Mouse (Mus musculus) lung, embryonic 14.5 days (tissue): ENCODE measurements at regions not wholly inside any gene's neighbourhood (a gene's known extent, or its start where the extent isn't known, plus 50 kb on each side); places are given as distances from the start of the nearest gene placed in this dataset.
"Not testable (repeated sequence)": the region's sequence is repeated elsewhere in the genome, so short reads cannot be mapped to it uniquely, and the experiment has no call there.

Experiments used
- ATAC-seq: fragments of 200-750 bp; cut with Nextera tagmentation; 2 replicates; pipeline ENCODE4 v1.8.0; 2017; ENCODE audit warnings: mild to moderate bottlenecking, moderate TSS enrichment, moderate library complexity; ENCODE audit not compliant: insufficient read depth
- DNase-seq: peaks from one replicate; pipeline ENCODE4 v3.0.0-alpha.2; 2015
- H3K27ac ChIP-seq: fragments of 300-500 bp; sonication (generic); 2 replicates; pipeline ENCODE4 v1.5.1; 2014; ENCODE audit warnings: low read depth, mild to moderate bottlenecking, moderate library complexity
- H3K27me3 ChIP-seq: fragments of 300-500 bp; sonication (generic); 2 replicates; pipeline ENCODE4 v1.6.1; 2014; ENCODE audit warnings: low read length, control low read depth; ENCODE audit not compliant: insufficient read depth
- H3K36me3 ChIP-seq: fragments of 300-500 bp; sonication (generic); 2 replicates; pipeline ENCODE4 v1.6.1; 2014; ENCODE audit warnings: control low read depth; ENCODE audit not compliant: insufficient read depth
- H3K4me1 ChIP-seq: fragments of 300-500 bp; sonication (generic); 2 replicates; pipeline ENCODE4 v1.6.1; 2014; ENCODE audit warnings: antibody characterized with exemption, control low read depth; ENCODE audit not compliant: insufficient read depth
- H3K4me2 ChIP-seq: fragments of 300-500 bp; sonication (generic); 2 replicates; pipeline ENCODE4 v1.6.1; 2014; ENCODE audit warnings: mild to moderate bottlenecking
- H3K4me3 ChIP-seq: fragments of 300-500 bp; sonication (generic); 2 replicates; pipeline ENCODE4 v1.5.1; 2014; ENCODE audit warnings: low read depth, low read length
- H3K9ac ChIP-seq: fragments of 300-500 bp; sonication (generic); 2 replicates; pipeline ENCODE4 v1.6.1; 2014
- H3K9me3 ChIP-seq: fragments of 300-500 bp; sonication (generic); 2 replicates; pipeline ENCODE4 v1.6.1; 2016; ENCODE audit warnings: low read depth, low read length, control low read depth
- CTCF ChIP-seq: IDR thresholded peaks from 2 replicates; pipeline ENCODE4 v1.5.1; 2016; ENCODE audit warnings: antibody characterized with exemption, low read depth
- WGBS: fragments of 180-500 bp; shearing (Covaris S2); extraction: QIAGEN DNeasy Blood & Tissue Kit; methylation state at CpG from one replicate; pipeline ENCODE4 v1.1.7; 2014; 5-methylcytosine and 5-hydroxymethylcytosine counted together

DNA sequence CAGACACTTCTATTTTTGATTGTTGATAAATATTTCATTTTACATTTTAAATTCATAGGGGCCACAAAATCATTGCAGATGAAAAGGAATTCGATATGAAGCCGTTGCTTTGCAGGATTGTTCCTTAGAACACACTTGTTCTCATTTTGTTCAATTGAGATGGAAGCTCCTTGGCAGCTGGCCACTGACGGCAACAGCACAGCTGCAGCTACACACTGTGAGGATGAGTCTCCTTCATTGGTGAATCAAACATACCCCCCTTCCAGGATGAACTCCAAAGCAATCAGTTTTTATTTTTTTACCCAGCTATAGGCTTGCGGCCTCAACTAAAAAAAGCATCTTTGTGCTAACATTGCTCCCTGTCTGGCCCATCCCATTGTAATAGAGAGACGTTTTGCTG lies 475.1 kb downstream of the Tbl1xr1 start:
- peak; percentile 14 for DNase-seq
- Histone ChIP-seq H3K4me3 (no peak overlapping the region), H3K27ac (no peak overlapping the region), H3K36me3 (no peaks in the 10 kb centered on the region), H3K27me3 (no peaks in the 10 kb centered on the region), H3K9me3 (no peaks in the 10 kb centered on the region), H3K9ac (no peak overlapping the region), H3K4me1 (no peaks in the 10 kb centered on the region), H3K4me2 (no peak overlapping the region)
- WGBS = 72% methylated on average over 5 of the region's 5 CpGs
- ATAC-seq = no peak
- TF ChIP-seq CTCF = no peak

DNA sequence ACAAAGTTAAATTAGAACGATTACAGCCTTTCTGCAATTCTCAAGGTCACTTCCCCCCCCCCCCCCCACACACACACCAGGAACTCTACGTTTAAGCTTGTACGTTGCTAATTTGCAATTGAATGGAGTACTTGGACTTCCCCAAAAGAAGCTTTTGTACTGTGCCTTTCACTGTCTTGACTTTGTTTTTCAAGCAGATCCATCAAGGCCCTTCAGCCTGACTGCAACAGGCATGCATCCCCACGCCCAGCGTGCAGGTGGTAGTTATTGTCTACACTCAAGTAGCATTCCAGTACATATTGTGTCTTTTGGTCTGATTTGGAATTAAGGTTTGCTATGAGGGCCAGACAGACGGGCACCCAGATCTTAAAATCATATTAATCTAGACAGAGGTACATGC lies 483.1 kb downstream of the Tbl1xr1 start:
- no peak overlapping the region for H3K27ac ChIP-seq
- no peak for TF ChIP-seq CTCF
- DNase-seq (no peak), ATAC-seq (no peak)
- H3K4me2 ChIP-seq = no peak overlapping the region
- 83% methylated on average over 6 of the region's 6 CpGs for WGBS
- no peak overlapping the region for H3K4me3 ChIP-seq
- H3K9ac ChIP-seq = no peak overlapping the region
- no peaks in the 10 kb centered on the region for H3K36me3 ChIP-seq
- H3K9me3 ChIP-seq = no peaks in the 10 kb centered on the region; the same call in 1 of the 2 replicates
- no peaks in the 10 kb centered on the region for H3K4me1 ChIP-seq
- H3K27me3 ChIP-seq = no peaks in the 10 kb centered on the region

DNA sequence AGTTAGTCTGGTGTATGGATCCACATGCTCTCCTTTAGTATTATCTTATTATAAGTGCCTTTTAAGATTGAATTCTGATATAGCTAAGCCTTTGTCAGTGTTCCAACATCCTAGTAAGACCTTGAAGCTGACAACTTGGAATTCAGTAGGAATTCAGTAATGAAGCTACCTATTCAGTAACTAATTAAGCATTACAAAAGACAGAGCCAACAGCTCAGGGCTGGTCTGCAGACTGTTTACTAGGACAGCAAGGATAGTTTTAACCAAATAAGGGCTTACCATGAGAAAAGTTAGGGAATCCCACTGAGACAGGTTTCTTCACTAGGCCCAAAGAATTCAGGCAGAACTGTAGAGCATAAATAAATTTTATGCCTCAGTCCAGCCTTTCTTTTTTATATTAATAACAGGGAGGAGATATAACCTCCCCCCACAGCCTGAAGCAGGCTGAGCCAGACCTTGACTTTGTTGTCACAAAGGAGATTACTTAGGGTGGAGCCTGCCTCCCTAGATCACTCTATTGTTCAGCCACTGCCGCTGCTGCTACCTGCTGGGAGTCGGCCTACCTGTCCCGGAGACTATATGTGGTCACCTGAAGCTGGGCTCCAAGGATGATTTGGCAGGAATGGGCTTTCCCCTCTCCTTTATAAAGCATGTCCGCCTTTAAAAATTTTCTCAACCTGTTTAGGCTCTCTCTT lies 484.2 kb downstream of the Tbl1xr1 start:
- not testable (repeated sequence) for ATAC-seq, H3K27me3 ChIP-seq, H3K36me3 ChIP-seq, H3K9ac ChIP-seq, DNase-seq, H3K9me3 ChIP-seq, H3K4me3 ChIP-seq, H3K4me1 ChIP-seq, H3K4me2 ChIP-seq, H3K27ac ChIP-seq
- 89% methylated on average over 4 of the region's 4 CpGs for WGBS
